Mouse (Mus musculus) kidney, postnatal 14 days (tissue): ENCODE measurements at regions not wholly inside any gene's neighbourhood (a gene's known extent, or its start where the extent isn't known, plus 50 kb on each side); places are given as distances from the start of the nearest gene placed in this dataset.

Experiments
- DNase-seq: peaks from one replicate; pipeline ENCODE4 v3.0.0; 2022; ENCODE audit warnings: mixed read lengths

DNA sequence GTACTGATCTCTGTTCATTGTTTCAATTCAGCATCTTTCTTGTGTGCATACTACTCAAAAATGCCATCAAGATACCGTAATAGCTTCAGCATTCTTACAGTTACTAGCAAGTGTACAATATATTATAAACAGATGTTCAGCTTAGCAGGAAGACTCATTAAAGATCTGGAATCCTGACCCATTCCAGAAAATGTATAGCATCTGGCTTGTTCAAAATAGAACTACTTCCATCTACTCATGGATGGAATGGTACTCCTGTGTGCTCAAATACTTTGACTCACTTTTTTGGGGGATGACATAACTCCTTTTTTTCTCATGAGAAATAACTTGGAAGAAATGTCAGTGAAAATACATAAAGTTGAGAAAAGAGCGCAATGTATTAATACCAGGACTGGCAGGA, 291.2 kb upstream of the Manea start:
- no peak for DNase-seq

DNA sequence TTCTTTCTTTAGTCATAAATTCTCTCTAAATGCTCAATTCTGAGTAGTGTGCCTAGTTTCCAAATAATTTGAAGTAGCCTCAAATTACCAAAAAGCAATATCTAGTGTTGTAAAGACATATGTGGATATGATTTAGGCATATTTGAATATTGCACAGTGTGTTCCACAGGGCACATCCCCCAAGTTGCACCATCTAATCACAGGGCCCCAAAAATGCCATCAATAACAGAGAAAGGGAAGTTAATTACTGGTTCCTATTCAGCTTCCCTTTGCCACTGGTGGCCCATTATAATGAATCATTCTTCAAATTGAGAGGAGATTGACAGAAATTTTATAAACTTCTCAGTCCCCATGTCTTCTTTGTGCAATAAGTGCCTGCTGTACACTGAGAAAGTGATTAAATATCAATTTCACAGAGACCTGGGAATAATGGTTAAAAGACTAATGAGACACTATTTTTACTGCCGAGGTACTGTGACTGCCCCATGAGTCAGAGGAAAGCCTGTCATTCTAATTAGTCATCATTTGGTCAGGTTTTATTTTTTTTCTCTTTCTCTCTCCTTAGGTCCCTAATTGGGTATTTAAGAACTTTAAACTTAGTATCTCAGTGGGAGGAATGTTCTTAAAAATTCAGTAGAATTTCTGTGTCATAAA, 284.0 kb upstream of the Manea start:
- no peak for DNase-seq

DNA sequence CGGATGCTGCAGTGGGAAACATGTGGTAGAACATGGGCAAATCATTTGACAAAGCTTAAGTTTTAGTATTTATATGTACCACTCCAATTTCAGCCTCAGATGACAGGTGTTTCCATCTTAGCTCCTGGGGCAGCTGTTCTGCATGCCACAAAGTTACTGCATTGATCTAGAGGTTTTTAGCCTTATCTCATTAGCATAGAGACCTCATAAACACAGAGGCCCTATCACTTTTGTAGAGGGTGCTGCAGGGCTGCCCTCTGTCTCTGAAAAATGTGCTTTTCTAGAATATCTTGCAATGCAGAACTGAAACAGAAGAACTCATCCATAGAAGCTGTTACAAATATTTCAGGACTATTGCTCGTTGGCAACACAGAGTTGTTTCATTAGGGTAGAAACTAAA, 283.0 kb upstream of the Manea start:
- no peak for DNase-seq

DNA sequence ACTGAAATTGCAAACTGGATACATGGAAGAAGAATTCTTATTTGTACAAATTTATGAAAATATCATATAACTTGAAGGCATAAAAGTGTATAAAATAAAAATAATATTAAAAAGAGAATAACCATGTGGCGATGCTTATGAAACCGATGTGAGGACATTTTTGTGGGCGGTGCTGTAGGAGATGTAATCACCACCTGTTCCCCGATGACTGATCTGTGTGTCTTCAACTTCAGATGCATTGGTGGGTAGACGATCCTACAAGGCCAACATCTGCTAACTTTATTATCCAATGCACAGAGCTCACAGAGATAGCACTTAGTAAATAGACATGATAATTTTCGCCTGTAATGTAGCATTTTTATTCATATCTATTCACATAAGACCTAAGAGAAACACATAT, 281.1 kb upstream of the Manea start:
- DNase-seq: no peak

DNA sequence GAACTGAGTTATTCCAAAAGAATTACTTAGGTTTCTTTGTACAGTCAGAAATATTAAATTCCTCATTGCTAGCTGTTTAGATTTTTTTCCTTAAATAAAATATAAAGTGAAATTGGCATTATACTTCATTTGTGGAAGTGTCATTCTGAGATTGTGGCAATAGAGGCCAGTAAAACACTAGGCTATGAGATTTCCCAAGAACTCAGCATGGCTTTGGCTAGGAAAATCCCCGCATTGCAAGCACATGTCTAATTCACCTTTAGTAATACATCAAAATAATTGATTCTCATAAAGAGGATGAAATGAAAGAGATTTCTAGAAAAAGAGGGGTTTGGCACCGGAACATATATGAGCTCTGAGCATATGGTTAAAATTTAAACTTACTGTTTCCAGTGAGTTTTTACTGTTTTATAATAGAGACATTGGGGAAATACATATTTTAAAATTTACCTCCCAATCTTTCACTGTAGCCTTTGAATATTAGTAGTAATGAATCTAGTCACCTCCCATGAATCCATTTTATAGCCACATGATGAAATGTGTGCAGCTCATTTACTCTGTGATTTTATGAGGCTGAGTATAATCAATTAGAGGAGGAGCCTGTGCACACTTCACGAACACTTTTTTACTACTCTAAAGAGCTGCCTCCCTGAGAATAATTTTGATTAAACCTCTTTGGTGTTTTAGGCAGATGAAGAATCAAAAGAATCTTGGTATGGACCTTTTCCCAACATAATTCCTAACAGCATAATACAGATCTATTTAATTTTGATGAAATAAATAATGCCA, 242.6 kb upstream of the Manea start:
- no peak for DNase-seq

DNA sequence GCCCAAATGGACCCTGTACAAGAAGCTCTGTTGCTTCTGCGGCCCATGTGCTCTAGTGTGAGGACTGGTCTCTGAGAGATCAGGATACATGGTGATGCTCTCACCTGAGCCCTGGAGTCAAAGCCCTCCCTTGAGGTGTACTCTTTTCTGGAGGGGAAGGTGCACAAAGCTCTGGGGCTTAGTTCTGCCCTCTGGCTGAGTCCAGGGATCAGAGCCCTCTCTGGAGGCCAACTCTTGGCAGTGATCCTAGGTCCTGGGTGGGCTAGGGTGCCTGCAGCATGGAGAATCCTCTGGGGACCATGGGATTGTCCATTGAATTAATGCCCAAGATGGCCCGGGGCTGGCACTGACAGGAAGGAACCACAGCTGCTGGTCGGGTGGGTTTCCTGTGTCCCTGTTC, 209.0 kb upstream of the Manea start:
- no peak for DNase-seq

DNA sequence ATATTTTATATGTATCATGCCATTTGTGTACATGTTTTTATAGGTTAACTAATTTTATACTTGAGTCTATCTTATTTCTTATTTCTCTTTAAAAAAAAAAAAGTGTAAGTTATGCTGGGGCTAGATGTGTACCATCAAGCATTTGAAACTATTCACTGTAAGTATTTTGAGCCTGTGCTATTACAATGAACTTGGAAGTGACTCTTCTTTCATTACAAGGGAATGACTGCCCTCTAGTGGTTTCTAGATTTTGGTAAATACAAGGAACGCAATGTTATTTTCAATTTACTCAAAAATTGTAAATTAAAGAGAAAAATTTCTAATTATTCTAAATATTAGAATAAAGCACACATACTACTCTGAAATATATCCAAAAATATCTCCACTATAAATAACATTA, 197.1 kb upstream of the Manea start:
- DNase-seq: no peak

DNA sequence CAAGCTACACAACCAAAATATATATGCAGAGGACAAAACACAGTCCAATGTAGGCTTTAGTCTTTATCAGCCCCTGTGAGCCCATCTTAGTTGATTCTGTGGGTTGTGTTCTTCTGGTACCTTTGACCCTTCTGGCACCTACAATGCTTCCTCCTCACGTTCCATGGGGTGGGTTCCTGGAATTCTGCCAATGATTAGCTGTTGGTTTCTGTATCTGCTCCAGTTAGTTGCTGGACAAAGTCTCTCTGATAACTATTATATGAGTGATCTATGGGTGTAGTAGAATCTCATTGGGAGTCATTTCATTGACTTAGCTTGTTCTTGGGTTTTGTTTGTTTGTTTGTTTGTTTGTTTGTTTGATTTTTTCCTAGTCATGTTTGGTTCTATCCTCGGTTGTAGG, 195.8 kb upstream of the Manea start:
- DNase-seq: no peak

DNA sequence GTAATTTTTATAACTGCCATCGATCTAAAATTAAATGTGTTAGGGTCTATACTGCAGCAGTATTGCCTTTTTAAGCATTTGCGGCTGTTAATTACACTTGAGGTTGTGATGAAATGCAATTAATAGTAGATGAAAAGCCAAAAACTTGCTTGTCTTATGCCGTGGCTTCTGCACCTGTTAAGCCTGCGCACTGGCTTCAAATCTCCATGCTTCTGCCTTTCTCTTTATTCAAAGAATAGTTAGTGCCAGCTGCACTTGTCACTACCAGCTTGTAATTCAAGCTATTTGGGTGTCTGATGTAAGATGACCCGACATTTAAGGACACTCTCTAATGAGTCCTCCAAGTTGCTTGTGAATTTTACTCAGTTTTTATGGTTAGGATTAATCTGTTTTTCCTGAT, 161.3 kb upstream of the Manea start:
- DNase-seq: no peak

DNA sequence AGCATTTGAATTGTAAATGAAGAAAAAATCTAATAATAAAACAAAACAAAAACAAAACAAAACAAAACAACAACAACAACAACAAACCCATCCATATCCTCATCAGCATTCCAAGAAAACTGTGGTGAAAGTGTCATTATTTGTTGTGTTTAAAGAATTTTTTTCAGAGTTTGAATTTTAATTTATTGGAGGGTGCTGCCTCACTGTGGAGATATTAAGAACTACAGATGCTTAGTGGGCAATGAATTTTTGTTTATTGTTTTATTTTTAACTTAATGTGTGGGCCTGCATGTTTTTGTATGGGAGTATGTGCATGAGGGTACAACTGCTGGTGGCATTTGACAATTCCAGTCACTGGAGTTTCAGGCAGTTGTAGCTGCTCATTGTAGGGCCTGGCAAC, 147.6 kb upstream of the Manea start:
- DNase-seq: peak; percentile 7

DNA sequence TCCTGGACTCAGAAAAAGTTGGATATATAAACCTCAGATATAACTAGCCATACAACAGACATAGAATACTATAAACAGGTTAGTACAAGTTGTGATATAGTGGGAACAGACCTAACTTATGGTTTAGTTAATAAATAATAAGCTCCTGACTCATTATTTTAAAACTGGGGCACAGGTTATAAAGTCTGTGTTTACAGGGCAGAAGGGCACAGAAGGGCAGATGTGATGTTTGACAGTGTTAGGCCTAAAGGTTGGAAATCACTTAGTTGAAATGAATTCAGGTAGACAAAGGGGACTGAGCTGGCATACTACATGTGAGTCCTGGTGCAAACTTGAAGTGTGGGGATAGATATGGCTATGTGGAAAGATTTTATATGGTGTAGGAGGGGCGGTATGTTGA, 128.2 kb upstream of the Manea start:
- no peak for DNase-seq

DNA sequence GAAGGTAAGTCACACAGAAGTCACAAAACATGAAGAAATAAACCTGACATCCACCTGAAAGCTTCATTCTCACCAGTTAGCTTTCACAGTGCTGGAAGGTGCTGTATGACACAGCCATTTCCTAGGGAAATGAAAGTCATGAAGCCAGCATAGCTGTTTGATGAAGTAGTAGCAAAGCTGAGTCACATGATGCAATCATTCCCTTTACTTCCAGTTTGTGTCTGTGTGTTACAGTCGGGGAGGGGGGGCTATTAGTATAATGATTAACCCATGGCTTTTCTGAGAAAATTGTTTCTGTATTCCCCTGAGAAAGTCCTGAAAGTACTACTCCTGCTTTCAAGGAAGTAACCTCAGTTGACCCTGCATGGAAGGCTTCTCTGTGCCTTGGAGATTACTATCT, 94.8 kb upstream of the Manea start:
- peak; percentile 21 for DNase-seq

DNA sequence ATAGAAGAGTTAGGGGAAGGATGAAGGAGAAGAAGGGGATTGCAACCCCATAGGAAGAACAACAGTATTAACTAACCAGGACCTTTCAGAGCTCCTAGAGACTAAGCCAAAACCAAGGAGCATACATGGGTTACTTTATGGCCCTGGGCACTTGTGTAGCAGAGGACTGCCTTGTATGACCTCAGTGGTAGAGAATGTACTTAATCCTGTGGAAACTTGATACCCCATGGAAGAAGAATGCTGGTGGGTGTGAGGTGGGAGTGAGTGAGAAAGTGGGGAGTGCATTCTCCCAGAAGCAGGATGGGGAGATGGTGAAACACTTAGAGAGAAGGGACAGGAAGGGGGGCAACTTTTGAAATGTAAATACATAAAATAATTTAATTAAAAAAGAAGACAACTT, 75.4 kb upstream of the Manea start:
- no peak for DNase-seq

DNA sequence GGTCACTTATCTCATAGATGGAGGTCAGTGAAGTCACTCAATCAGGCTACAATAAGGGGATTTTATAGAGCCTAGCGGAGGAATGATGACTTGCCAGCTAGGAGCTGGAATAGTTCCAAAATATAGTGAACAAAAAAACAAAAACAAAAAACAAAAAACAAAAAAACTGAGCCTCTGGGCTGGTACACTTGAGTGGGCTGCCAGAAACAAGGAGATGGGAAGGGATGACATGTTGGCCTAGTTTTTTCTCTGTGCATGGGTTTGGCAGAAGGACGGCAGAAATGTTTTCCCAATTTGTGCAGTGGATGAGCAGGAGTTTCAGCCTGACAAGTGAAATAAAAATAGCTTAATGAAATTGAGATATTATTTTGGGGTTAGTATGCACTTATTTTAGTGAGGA, 57.6 kb upstream of the Manea start:
- no peak for DNase-seq

DNA sequence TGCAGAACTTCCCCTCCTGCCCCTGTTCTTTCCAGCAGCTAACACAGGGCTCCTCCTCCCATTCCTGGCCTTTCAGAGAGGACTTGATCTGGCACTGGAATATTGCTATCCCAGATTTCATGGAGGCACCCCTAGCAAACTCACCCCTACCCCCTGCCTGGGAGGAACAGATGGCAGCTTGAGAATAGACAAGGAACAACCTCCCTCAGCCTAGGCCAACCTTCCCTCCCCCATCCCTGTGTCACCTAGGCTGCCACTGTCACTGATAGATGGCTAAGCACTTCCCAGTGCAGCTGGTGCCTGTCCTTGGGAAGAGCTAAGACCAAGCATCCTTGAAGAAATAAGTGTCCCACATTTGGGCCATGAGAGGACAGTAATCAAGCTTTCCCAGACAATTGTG, 55.5 kb upstream of the Manea start:
- DNase-seq: no peak
